Mouse (Mus musculus): ENCODE data around the gene Cog3.

Gene Cog3

GRCm38 (mm10) chr14:75690428-75690827 is 63.9 kb downstream of the Cog3 start:
- no peak for DNase-seq (ENCODE audit: low spot score)

GRCm38 (mm10) chr14:75676316-75676715 is 78.0 kb downstream of the Cog3 start:
- DNase-seq (ENCODE audit: low spot score): no peak

GRCm38 (mm10) chr14:75669085-75669645 is 85.2 kb downstream of the Cog3 start:
- no peak for DNase-seq (ENCODE audit: low spot score)

- no peak for DNase-seq (ENCODE audit: low spot score)
Measured at GRCm38 (mm10) chr14:75665430-75666180, 88.7 kb downstream of the Cog3 start.

GRCm38 (mm10) chr14:75661548-75661947 is 92.8 kb downstream of the Cog3 start:
- no peak for DNase-seq (ENCODE audit: low spot score)

GRCm38 (mm10) chr14:75660936-75661335 is 93.4 kb downstream of the Cog3 start:
- no peak for DNase-seq (ENCODE audit: low spot score)

Data from MN1 (cell line).